Mouse (Mus musculus) kidney, embryonic 14.5 days (tissue): Measurements from ENCODE around the gene Ppp1r9b. TPM values are rescaled to one million over a fixed set of nuclear protein-coding genes. Genes with fewer than 3 reads are reported as not detected.
A peak's percentile ranks its signal among the peaks of the same experiment; 100 is the strongest.

Source experiments
- ATAC-seq: fragments of 200-750 bp; cut with Nextera tagmentation; 2 replicates; pipeline ENCODE4 v1.8.0; 2017; ENCODE audit warnings: moderate number of reproducible peaks, mild to moderate bottlenecking, moderate TSS enrichment, moderate library complexity; ENCODE audit not compliant: low FRiP score, low TSS enrichment
- H3K27ac ChIP-seq: fragments of 300-500 bp; sonication (generic); 2 replicates; pipeline ENCODE4 v1.5.1; 2014; ENCODE audit warnings: low read depth, mild to moderate bottlenecking, low read length, moderate library complexity, mixed read lengths
- H3K27me3 ChIP-seq: fragments of 300-500 bp; sonication (generic); 2 replicates; pipeline ENCODE4 v1.6.1; 2014; ENCODE audit warnings: mild to moderate bottlenecking, low read length; ENCODE audit not compliant: control insufficient read depth, insufficient read depth
- H3K36me3 ChIP-seq: fragments of 300-500 bp; sonication (generic); 2 replicates; pipeline ENCODE4 v1.6.1; 2014; ENCODE audit warnings: low read length, mixed read lengths; ENCODE audit not compliant: control insufficient read depth, insufficient read depth
- H3K4me1 ChIP-seq: fragments of 300-500 bp; sonication (generic); 2 replicates; pipeline ENCODE4 v1.6.1; 2014; ENCODE audit warnings: low read length, mixed read lengths; ENCODE audit not compliant: control insufficient read depth, insufficient read depth
- H3K4me2 ChIP-seq: fragments of 300-500 bp; sonication (generic); replicated peaks from 2 replicates; pipeline ENCODE4 v1.6.1; 2014; ENCODE audit warnings: low read depth, mild to moderate bottlenecking, low read length
- H3K4me3 ChIP-seq: fragments of 300-500 bp; sonication (generic); 2 replicates; pipeline ENCODE4 v1.5.1; 2014; ENCODE audit warnings: mild to moderate bottlenecking, low read length
- H3K9ac ChIP-seq: fragments of 300-500 bp; sonication (generic); 2 replicates; pipeline ENCODE4 v1.6.1; 2014; ENCODE audit warnings: low read depth, mild to moderate bottlenecking, low read length, moderate library complexity
- H3K9me3 ChIP-seq: fragments of 300-500 bp; sonication (generic); 2 replicates; pipeline ENCODE4 v1.6.1; 2016; ENCODE audit warnings: low read length; ENCODE audit not compliant: control insufficient read depth
- WGBS: fragments of 180-500 bp; shearing (Covaris S2); extraction: QIAGEN DNeasy Blood & Tissue Kit; methylation state at CpG from one replicate; pipeline ENCODE4 v1.1.7; 2014; 5-methylcytosine and 5-hydroxymethylcytosine counted together
- polyA plus RNA-seq: library from polyadenylated mRNA; unstranded; fragments of >200 nt; fragmentation: Nextera tagmentation; extraction: Ambion mirVana; gene quantifications from 2 replicates; pipeline ENCODE4 v1.2.1, GENCODE M21; 2014

Gene Ppp1r9b
- 12.0 and 14.6 TPM in 2 replicates for polyA plus RNA-seq

GRCm38 (mm10) chr11:94990749-94991577 is at the start of gene Ppp1r9b:
TSS of gene Ppp1r9b (plus strand) at chr11:94991035.
- peak within 1 kb of the TSS; percentile 94 for H3K4me3 ChIP-seq
- H3K9ac ChIP-seq = peak within 1 kb of the TSS; percentile 92
- peak within 1 kb of the TSS; percentile 89 for H3K27ac ChIP-seq
- no peaks in the 10 kb centered on the region for H3K9me3 ChIP-seq
- H3K4me1 ChIP-seq = peaks cover 60% of the 10 kb centered on the region
- peak; percentile 84 for ATAC-seq
- H3K36me3 ChIP-seq = peaks cover 11% of the 10 kb centered on the region; the same call in 1 of the 2 replicates
- WGBS = under 1% methylated on average over 52 of the region's 69 CpGs
- H3K27me3 ChIP-seq = no peaks in the 10 kb centered on the region
- H3K4me2 ChIP-seq = peak within 1 kb of the TSS; percentile 99

- peak overlapping the region; percentile 32; the same call in 1 of the 2 replicates for H3K27ac ChIP-seq
- no peak overlapping the region for H3K9ac ChIP-seq
- no peak overlapping the region for H3K4me2 ChIP-seq
Observed at GRCm38 (mm10) chr11:94941121-94941520, 49.7 kb upstream of the Ppp1r9b start.

DNA sequence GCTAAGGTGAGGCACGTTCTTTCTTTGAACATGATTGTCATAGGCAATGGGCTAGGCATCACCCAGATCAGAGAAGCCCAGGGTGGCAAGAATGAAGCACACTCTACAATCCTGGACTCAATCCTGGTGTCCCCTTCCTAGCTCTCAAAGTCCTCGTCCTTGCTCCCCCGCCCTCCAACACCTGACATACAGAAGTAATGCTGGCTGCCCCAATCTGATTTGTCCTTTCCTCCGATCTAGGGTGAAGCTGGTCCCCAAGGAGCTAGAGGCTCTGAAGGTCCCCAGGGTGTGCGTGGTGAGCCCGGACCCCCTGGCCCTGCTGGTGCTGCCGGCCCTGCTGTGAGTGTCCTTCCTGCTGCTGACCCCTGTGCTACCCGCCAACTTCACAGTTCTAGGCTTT is 49.1 kb upstream of the Ppp1r9b start:
- Histone ChIP-seq H3K27me3 (peaks cover 3% of the 10 kb centered on the region; the same call in 1 of the 2 replicates), H3K4me3 (no peak overlapping the region), H3K4me2 (no peak overlapping the region), H3K27ac (peak overlapping the region; percentile 32; the same call in 1 of the 2 replicates), H3K4me1 (0 out of 2 replicates have a peak, but pooled peaks cover 14% of the 10 kb centered on the region), H3K9me3 (no peaks in the 10 kb centered on the region), H3K9ac (no peak overlapping the region), H3K36me3 (peaks cover 68% of the 10 kb centered on the region)
- WGBS = 82% methylated on average over 8 of the region's 8 CpGs
- ATAC-seq = no peak

More at GRCm38 (mm10) chr11:94941121-94941520, 49.7 kb upstream of the Ppp1r9b start:
- Histone ChIP-seq H3K4me3 (no peak overlapping the region), H3K27me3 (peaks cover 3% of the 10 kb centered on the region; the same call in 1 of the 2 replicates), H3K36me3 (peaks cover 61% of the 10 kb centered on the region), H3K4me1 (0 out of 2 replicates have a peak, but pooled peaks cover 14% of the 10 kb centered on the region), H3K9me3 (no peaks in the 10 kb centered on the region)
- no peak for ATAC-seq
- 51% methylated on average over 9 of the region's 9 CpGs for WGBS

DNA sequence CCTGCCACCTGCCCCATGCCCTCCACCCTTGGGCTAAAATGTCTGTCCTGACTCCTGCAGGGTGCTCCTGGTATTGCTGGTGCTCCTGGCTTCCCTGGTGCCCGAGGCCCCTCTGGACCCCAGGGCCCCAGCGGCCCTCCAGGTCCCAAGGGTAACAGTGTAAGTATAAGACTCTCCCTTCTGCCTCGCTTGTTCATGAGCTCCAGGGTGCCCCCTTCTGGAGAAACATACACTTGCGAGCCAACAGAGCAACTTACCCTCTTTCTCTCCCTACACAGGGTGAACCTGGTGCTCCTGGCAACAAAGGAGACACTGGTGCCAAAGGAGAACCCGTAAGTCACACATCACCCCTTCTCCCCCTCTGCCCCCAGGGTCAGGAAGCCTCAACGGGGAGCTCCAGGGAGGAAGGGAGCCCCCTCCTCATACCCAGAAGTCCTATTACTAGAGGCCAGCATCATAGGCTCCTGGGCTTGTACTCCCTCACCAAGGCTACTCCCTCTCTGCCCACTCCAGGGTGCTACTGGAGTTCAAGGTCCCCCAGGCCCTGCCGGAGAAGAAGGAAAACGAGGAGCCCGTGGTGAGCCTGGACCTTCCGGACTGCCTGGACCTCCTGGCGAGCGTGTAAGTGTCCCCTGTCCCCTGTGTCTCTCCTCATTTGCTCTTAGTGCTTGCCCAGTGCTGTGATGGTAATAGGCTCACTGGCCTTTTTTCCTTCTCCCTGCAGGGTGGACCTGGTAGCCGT is 48.4 kb upstream of the Ppp1r9b start:
- Histone ChIP-seq H3K27me3 (peaks cover 3% of the 10 kb centered on the region; the same call in 1 of the 2 replicates), H3K27ac (peak overlapping the region; percentile 39; the same call in 1 of the 2 replicates), H3K36me3 (peaks cover 75% of the 10 kb centered on the region), H3K4me1 (0 out of 2 replicates have a peak, but pooled peaks cover 14% of the 10 kb centered on the region), H3K4me3 (no peak overlapping the region), H3K9me3 (no peaks in the 10 kb centered on the region), H3K4me2 (no peak overlapping the region), H3K9ac (no peak overlapping the region)
- ATAC-seq = no peak
- 54% methylated on average over 13 of the region's 13 CpGs for WGBS

GRCm38 (mm10) chr11:94943054-94943453 is 47.8 kb upstream of the Ppp1r9b start:
- Histone ChIP-seq H3K4me3 (no peak overlapping the region), H3K27me3 (peaks cover 3% of the 10 kb centered on the region; the same call in 1 of the 2 replicates), H3K9ac (no peak overlapping the region), H3K27ac (no peak overlapping the region; the same call in 1 of the 2 replicates), H3K9me3 (no peaks in the 10 kb centered on the region), H3K36me3 (peaks cover 80% of the 10 kb centered on the region), H3K4me2 (no peak overlapping the region), H3K4me1 (0 out of 2 replicates have a peak, but pooled peaks cover 10% of the 10 kb centered on the region)
- 77% methylated on average over 15 of the region's 15 CpGs for WGBS
- no peak for ATAC-seq

DNA sequence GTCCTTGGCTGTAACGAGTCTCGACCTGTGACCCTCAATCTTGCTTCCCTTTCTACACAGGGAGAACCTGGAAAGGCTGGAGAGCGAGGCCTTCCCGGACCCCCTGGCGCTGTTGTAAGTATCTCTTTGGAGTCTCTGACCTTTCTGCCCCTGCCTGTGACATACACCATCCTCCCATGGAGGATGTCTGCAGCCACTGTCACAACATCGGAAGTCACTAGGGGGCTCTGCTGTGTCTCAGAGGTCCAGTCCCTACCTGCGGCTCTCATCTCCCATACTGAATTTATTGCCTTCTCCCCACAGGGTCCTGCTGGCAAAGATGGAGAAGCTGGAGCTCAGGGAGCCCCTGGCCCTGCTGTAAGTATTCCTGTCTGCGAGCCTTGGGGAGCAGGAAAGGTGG is 46.5 kb upstream of the Ppp1r9b start:
- Histone ChIP-seq H3K4me2 (no peak overlapping the region), H3K4me1 (no peaks in the 10 kb centered on the region), H3K36me3 (peaks cover 86% of the 10 kb centered on the region), H3K27ac (peak overlapping the region; percentile 42; the same call in 1 of the 2 replicates), H3K9me3 (no peaks in the 10 kb centered on the region), H3K9ac (no peak overlapping the region), H3K4me3 (no peak overlapping the region), H3K27me3 (no peaks in the 10 kb centered on the region)
- WGBS = 21% methylated on average over 8 of the region's 8 CpGs
- no peak for ATAC-seq

GRCm38 (mm10) chr11:94945236-94945635 is 45.6 kb upstream of the Ppp1r9b start:
- Histone ChIP-seq H3K36me3 (peaks cover 88% of the 10 kb centered on the region), H3K4me2 (no peak overlapping the region), H3K9me3 (no peaks in the 10 kb centered on the region), H3K27me3 (no peaks in the 10 kb centered on the region), H3K27ac (peak overlapping the region; percentile 67; the same call in 1 of the 2 replicates), H3K9ac (no peak overlapping the region), H3K4me3 (no peak overlapping the region), H3K4me1 (no peaks in the 10 kb centered on the region)
- no peak for ATAC-seq
- WGBS = 88% methylated on average over 12 of the region's 12 CpGs

DNA sequence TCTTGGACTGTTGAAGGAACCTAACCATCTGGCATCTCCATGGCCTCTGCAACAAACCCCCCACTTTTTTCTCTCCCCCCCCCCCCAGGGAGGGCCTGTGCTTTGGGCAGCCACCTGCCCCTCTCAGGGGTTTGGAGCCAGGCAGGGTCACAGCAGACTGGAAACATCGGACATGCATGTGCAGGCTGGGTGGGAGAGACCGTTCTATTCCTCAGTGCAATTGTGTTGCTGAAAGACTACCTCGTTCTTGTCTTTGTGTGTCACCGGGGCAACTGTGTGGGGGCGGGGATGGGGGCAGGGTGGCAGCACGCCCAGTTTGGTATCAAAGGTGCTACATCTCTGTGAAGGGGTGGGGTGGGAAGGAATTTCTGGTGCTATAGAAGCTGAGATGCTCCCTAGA is 38.7 kb upstream of the Ppp1r9b start:
- Histone ChIP-seq H3K36me3 (peaks cover 42% of the 10 kb centered on the region), H3K27ac (0 out of 2 replicates have a peak overlapping the region, but pooled peaks have one; percentile 3), H3K9ac (no peak overlapping the region), H3K4me3 (no peak overlapping the region), H3K4me2 (no peak overlapping the region), H3K4me1 (no peaks in the 10 kb centered on the region), H3K9me3 (no peaks in the 10 kb centered on the region), H3K27me3 (no peaks in the 10 kb centered on the region)
- WGBS = 10% methylated on average over 6 of the region's 6 CpGs
- no peak for ATAC-seq
